Mouse (Mus musculus): ENCODE data around the gene Col5a3.

GRCm38 (mm10) chr9:20731797-20732196 lies 83.1 kb downstream of the Col5a3 start:
- TF ChIP-seq POLR2A (IDR thresholded peaks at IDR 0.05; ENCODE audit: insufficient read length, low read depth) = no peak
- TF ChIP-seq TCF12 (IDR thresholded peaks at IDR 0.05; ENCODE audit: insufficient read depth, poor library complexity, severe bottlenecking) = no peak
- TF ChIP-seq E2F4 (IDR thresholded peaks at IDR 0.05; ENCODE audit: insufficient read depth) = no peak
- TF ChIP-seq REST (IDR thresholded peaks at IDR 0.05; ENCODE audit: insufficient read depth, insufficient read length) = no peak
- no peak for TF ChIP-seq POLR2AphosphoS2 (IDR thresholded peaks at IDR 0.05; ENCODE audit: insufficient read length, low read depth)
- TF ChIP-seq MYOG (IDR thresholded peaks at IDR 0.05; ENCODE audit: control insufficient read depth in 1 of 3, insufficient read depth in 1 of 3, insufficient read length in 2 of 3, low read depth in 2 of 3) = no peak
- no peak for TF ChIP-seq USF1 (IDR thresholded peaks at IDR 0.05; ENCODE audit: low read depth)

Measured in myocyte (in vitro differentiated cells).